ENCODE assay signal across 16 mouse cellular contexts in genomic region chr12:35640911-35641345, GRCm38 (mm10).
DNase-seq lines count a peak whose midpoint lies in the region; ATAC-seq lines count a peak whose summit lies in the region.
"Had no signal": no experiment of that assay in that cellular context is flagged by ENCODE, and none has a peak within 500 bp of the region (broad histone marks: within the 10 kb centered on the region; RNA-seq: fewer than 3 reads in every experiment).

No protein-coding gene starts in this region.

- DNase-seq in spleen, postnatal 36 days (ENCODE audit: low spot score in 2 of 2): peak; percentile 20 to 22
- DNase-seq in spleen, postnatal 10 days (ENCODE audit: low spot score in 2 of 2): no peak
- peak; percentile 60 for DNase-seq in Muller cell, postnatal 12 days (ENCODE audit: inconsistent ontology term)
- DNase-seq in induced T-regulatory cell, adult 2 months (ENCODE audit: low read depth): peak; percentile 67
- DNase-seq in MN1 (ENCODE audit: low spot score): no peak
- DNase-seq in lung, postnatal 25 days (ENCODE audit: low spot score): no peak
- DNase-seq in testis, postnatal 10 days (ENCODE audit: low spot score): no peak
- DNase-seq: adrenal gland, postnatal 14 days; cerebellum, adult 9-11 months; embryo, embryonic 11 days; heart, postnatal 10 days; kidney, adult 9 months; liver, embryonic 13.5 days; midbrain, embryonic 14.5 days; thymus, adult 2 months had no signal

- no peak for ATAC-seq in erythroblast, adult 5-6 weeks (replicated peaks; ENCODE audit: low FRiP score, poor library complexity, severe bottlenecking)

Comparison
In these comparisons a context has a peak if more than half of its experiments do, and no peak if none do; other contexts are left out.
1. DNase-seq: peak in spleen, postnatal 36 days (2 of 2), Muller cell, postnatal 12 days (single experiment) and induced T-regulatory cell, adult 2 months (single experiment); none in spleen, postnatal 10 days (0 of 2), MN1 (single experiment), lung, postnatal 25 days (single experiment) and testis, postnatal 10 days (single experiment).